Mouse (Mus musculus) heart, embryonic 15.5 days (tissue): ENCODE data around the gene Inafm1. TPM values are rescaled to one million over a fixed set of nuclear protein-coding genes. Genes with fewer than 3 reads are reported as not detected.

Experiments used
- ATAC-seq: fragments of 200-750 bp; cut with Nextera tagmentation; replicated peaks from 2 replicates; pipeline ENCODE4 v1.8.0; 2017; ENCODE audit warnings: low read depth, moderate TSS enrichment; ENCODE audit not compliant: insufficient number of reproducible peaks, insufficient read depth, low FRiP score
- H3K27ac ChIP-seq: fragments of 300-500 bp; sonication (generic); 2 replicates; pipeline ENCODE4 v1.5.1; 2015; ENCODE audit warnings: mild to moderate bottlenecking, inconsistent platforms
- H3K27me3 ChIP-seq: fragments of 300-500 bp; sonication (generic); 2 replicates; pipeline ENCODE4 v1.6.1; 2015; ENCODE audit warnings: inconsistent platforms
- H3K36me3 ChIP-seq: fragments of 300-500 bp; sonication (generic); 2 replicates; pipeline ENCODE4 v1.6.1; 2015; ENCODE audit warnings: mild to moderate bottlenecking, inconsistent platforms
- H3K4me1 ChIP-seq: fragments of 300-500 bp; sonication (generic); replicated peaks from 2 replicates; pipeline ENCODE4 v1.6.1; 2015; ENCODE audit warnings: inconsistent platforms
- H3K4me2 ChIP-seq: fragments of 300-500 bp; sonication (generic); 2 replicates; pipeline ENCODE4 v1.6.1; 2015; ENCODE audit warnings: inconsistent platforms, mild to moderate bottlenecking, moderate library complexity
- H3K4me3 ChIP-seq: fragments of 300-500 bp; sonication (generic); 2 replicates; pipeline ENCODE4 v1.5.1; 2015; ENCODE audit warnings: mild to moderate bottlenecking, inconsistent platforms
- H3K9ac ChIP-seq: fragments of 300-500 bp; sonication (generic); 2 replicates; pipeline ENCODE4 v1.6.1; 2015; ENCODE audit warnings: mild to moderate bottlenecking, inconsistent platforms
- H3K9me3 ChIP-seq: fragments of 300-500 bp; sonication (generic); replicated peaks from 2 replicates; pipeline ENCODE4 v1.6.1; 2016; ENCODE audit warnings: inconsistent platforms
- WGBS: fragments of 180-500 bp; shearing (Covaris S2); methylation state at CpG from one replicate; pipeline ENCODE4 v1.1.7; 2015; ENCODE audit warnings: mixed read lengths; 5-methylcytosine and 5-hydroxymethylcytosine counted together
- polyA plus RNA-seq: library from polyadenylated mRNA; unstranded; fragments of >200 nt; fragmentation: Nextera tagmentation; extraction: Ambion mirVana; gene quantifications from 2 replicates; pipeline ENCODE4 v1.2.1, GENCODE M21; 2015

Gene Inafm1
- 8.8 and 11.1 TPM in 2 replicates for polyA plus RNA-seq

DNA sequence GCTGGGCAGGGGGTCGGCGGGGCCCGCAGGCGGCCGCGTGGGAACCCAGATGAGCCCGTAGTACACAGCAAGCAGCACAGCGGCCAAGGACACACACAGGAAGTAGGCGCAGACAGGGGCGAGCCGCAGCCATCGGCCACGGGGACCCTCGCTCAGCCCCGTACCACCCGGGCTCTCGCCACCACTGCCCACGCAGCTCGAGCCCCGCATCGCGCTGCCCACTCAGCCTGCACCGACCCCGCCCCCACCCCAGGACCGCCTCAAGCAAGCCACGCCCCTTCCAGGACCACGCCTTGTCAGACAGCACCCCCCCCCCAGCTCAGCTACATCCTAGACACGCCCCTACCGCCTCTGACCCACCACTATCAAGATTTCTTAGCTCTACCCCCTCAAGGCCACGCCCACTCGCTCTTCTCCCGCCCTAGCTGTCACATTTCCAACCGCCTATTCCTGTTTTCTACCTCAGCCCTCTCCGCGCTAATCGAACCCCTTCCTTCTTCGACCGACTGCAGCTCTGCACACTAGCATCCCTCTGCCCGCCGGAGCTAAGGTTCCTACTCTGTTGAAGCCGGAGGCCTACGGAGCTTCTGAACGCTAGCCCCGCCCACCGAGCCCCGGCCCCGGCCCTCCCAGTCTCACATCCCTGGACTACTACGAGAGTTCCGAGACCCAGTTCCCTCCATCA lies at the start of gene Inafm1:
Gene Inafm1, minus strand, starts transcription at position 537 of the 685 bp plus-strand sequence.
- Histone ChIP-seq H3K4me3 (peak within 1 kb of the TSS; percentile 89), H3K9me3 (no peaks in the 10 kb centered on the region), H3K4me2 (peak within 1 kb of the TSS; percentile 100), H3K36me3 (peaks cover 29% of the 10 kb centered on the region), H3K4me1 (peaks cover 24% of the 10 kb centered on the region), H3K9ac (peak within 1 kb of the TSS; percentile 82), H3K27ac (peak within 1 kb of the TSS; percentile 90), H3K27me3 (no peaks in the 10 kb centered on the region)
- ATAC-seq, result peak; percentile 87
- 2% methylated on average over 47 of the region's 49 CpGs for WGBS

- no peaks in the 10 kb centered on the region for H3K27me3 ChIP-seq
- H3K9ac ChIP-seq, result no peak overlapping the region
- H3K4me2 ChIP-seq, result no peak overlapping the region
- H3K36me3 ChIP-seq, result peaks cover 10% of the 10 kb centered on the region; the same call in 1 of the 2 replicates
- no peak for ATAC-seq
- H3K27ac ChIP-seq, result no peak overlapping the region
- no peaks in the 10 kb centered on the region for H3K9me3 ChIP-seq
- H3K4me3 ChIP-seq, result no peak overlapping the region
- H3K4me1 ChIP-seq, result no peaks in the 10 kb centered on the region
- WGBS, result 83% methylated on average over 6 of the region's 6 CpGs
Observed at GRCm38 (mm10) chr7:16320479-16320878, 47.1 kb upstream of the Inafm1 start.

GRCm38 (mm10) chr7:16319216-16319615 lies 45.8 kb upstream of the Inafm1 start:
- Histone ChIP-seq H3K4me1 (peaks cover 5% of the 10 kb centered on the region), H3K36me3 (peaks cover 10% of the 10 kb centered on the region; the same call in 1 of the 2 replicates), H3K9ac (no peak overlapping the region), H3K4me3 (no peak overlapping the region), H3K27me3 (no peaks in the 10 kb centered on the region), H3K27ac (no peak overlapping the region), H3K9me3 (no peaks in the 10 kb centered on the region), H3K4me2 (no peak overlapping the region)
- no peak for ATAC-seq
- 87% methylated on average over 4 of the region's 4 CpGs for WGBS

GRCm38 (mm10) chr7:16317094-16317493 lies 43.7 kb upstream of the Inafm1 start:
- Histone ChIP-seq H3K9ac (no peak overlapping the region), H3K27ac (no peak overlapping the region), H3K4me2 (no peak overlapping the region), H3K27me3 (no peaks in the 10 kb centered on the region), H3K36me3 (peaks cover 10% of the 10 kb centered on the region; the same call in 1 of the 2 replicates), H3K9me3 (no peaks in the 10 kb centered on the region), H3K4me3 (no peak overlapping the region), H3K4me1 (peaks cover 24% of the 10 kb centered on the region)
- WGBS, result 73% methylated on average over 14 of the region's 14 CpGs
- ATAC-seq, result no peak

GRCm38 (mm10) chr7:16315222-16315759 lies 41.9 kb upstream of the Inafm1 start:
- Histone ChIP-seq H3K4me3 (no peak overlapping the region), H3K4me1 (peaks cover 42% of the 10 kb centered on the region), H3K4me2 (no peak overlapping the region), H3K9ac (no peak overlapping the region), H3K9me3 (no peaks in the 10 kb centered on the region), H3K36me3 (peaks cover 10% of the 10 kb centered on the region; the same call in 1 of the 2 replicates), H3K27ac (no peak overlapping the region), H3K27me3 (no peaks in the 10 kb centered on the region)
- 56% methylated on average over 4 of the region's 4 CpGs for WGBS
- no peak for ATAC-seq

DNA sequence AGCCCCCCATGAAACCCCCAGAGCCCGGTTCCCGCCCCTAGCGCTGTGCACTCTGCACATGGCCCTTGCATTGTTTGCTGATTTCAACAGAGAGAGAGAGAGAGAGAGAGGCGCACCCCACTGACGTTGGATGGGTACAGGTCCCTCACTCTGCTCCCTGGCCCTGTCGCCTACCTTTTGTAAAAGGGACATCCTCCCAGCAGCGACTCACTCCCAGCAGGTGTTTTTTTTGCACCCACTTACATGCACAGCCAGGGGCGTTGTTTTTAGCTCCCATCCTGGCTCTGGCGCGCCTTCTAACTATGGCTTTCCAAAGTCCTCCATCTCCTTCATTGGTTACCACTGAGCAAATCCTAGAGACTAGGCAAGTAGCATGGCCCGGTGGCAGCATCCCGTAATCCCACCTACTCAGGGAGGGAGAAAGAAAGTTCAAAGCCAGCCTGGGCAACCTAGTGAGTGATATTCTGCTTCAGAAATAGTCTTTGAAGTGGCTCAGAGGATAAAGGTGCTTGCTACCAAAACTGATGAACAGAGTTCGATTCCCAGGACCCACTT lies 40.9 kb upstream of the Inafm1 start:
- Histone ChIP-seq H3K27me3 (no peaks in the 10 kb centered on the region), H3K9ac (peak overlapping the region; percentile 97), H3K4me3 (peak overlapping the region; percentile 95), H3K36me3 (peaks cover 10% of the 10 kb centered on the region; the same call in 1 of the 2 replicates), H3K27ac (peak overlapping the region; percentile 99), H3K4me2 (peak overlapping the region; percentile 87), H3K9me3 (no peaks in the 10 kb centered on the region), H3K4me1 (peaks cover 52% of the 10 kb centered on the region)
- 0 out of 2 replicates have a peak, but pooled peaks have one; percentile 0 for ATAC-seq
- WGBS, result 11% methylated on average over 13 of the region's 13 CpGs

GRCm38 (mm10) chr7:16313481-16314220 lies 40.2 kb upstream of the Inafm1 start:
- Histone ChIP-seq H3K4me1 (peaks cover 58% of the 10 kb centered on the region), H3K27me3 (no peaks in the 10 kb centered on the region)
- peak; percentile 64 for ATAC-seq

GRCm38 (mm10) chr7:16312672-16313311 lies 39.4 kb upstream of the Inafm1 start:
- Histone ChIP-seq H3K4me1 (peaks cover 63% of the 10 kb centered on the region), H3K27ac (peak overlapping the region; percentile 99), H3K9me3 (no peaks in the 10 kb centered on the region), H3K27me3 (no peaks in the 10 kb centered on the region), H3K9ac (peak overlapping the region; percentile 97), H3K4me2 (peak overlapping the region; percentile 87), H3K36me3 (peaks cover 10% of the 10 kb centered on the region; the same call in 1 of the 2 replicates), H3K4me3 (peak overlapping the region; percentile 95)
- under 1% methylated on average over 12 of the region's 12 CpGs for WGBS
- ATAC-seq, result peak; percentile 11; the same call in 1 of the 2 replicates

More at GRCm38 (mm10) chr7:16313481-16314220, 40.2 kb upstream of the Inafm1 start:
- peak overlapping the region; percentile 99 for H3K27ac ChIP-seq
- H3K9me3 ChIP-seq, result no peaks in the 10 kb centered on the region
- H3K4me3 ChIP-seq, result peak overlapping the region; percentile 95
- H3K36me3 ChIP-seq, result peaks cover 10% of the 10 kb centered on the region; the same call in 1 of the 2 replicates
- peak overlapping the region; percentile 97 for H3K9ac ChIP-seq
- under 1% methylated on average over 57 of the region's 66 CpGs for WGBS
- peak overlapping the region; percentile 87 for H3K4me2 ChIP-seq

- WGBS, result 1% methylated on average over 49 of the region's 49 CpGs
- Histone ChIP-seq H3K4me3 (peak overlapping the region; percentile 95), H3K4me1 (peaks cover 63% of the 10 kb centered on the region), H3K27ac (peak overlapping the region; percentile 99), H3K9ac (peak overlapping the region; percentile 97), H3K36me3 (peaks cover 7% of the 10 kb centered on the region; the same call in 1 of the 2 replicates), H3K27me3 (no peaks in the 10 kb centered on the region), H3K9me3 (no peaks in the 10 kb centered on the region), H3K4me2 (peak overlapping the region; percentile 87)
- peak; percentile 11; the same call in 1 of the 2 replicates for ATAC-seq
Observed at GRCm38 (mm10) chr7:16312011-16312671, 38.7 kb upstream of the Inafm1 start.

DNA sequence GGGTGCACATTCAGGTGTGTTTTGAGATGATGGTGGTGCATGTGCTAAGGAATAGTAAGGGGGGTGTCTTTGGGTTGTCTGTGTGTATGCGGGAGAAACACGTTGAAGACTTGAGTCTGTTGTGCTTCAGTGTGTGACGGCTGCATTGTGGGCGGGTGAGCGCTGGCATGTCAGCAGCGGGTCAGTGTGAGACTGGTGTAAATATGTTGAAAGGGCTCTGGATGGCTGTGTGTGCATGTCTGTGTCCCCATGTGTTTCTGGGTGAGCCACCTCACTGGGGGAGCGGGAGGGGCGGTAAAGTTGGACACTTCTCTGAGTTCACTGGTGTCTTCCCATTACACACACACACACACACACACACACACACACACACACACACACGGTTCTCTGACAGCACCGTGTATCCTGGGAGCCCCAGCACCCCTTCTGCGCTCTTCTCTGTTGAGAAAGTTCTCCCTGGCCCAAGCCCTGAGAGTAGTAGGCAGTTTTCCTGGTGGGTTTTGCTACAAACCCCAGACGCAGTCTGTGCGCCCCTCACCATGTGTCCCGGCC lies 38.1 kb upstream of the Inafm1 start:
- H3K9me3 ChIP-seq, result no peaks in the 10 kb centered on the region
- H3K36me3 ChIP-seq, result 0 out of 2 replicates have a peak, but pooled peaks cover 2% of the 10 kb centered on the region
- 2% methylated on average over 14 of the region's 14 CpGs for WGBS
- H3K4me1 ChIP-seq, result peaks cover 63% of the 10 kb centered on the region
- H3K4me3 ChIP-seq, result peak overlapping the region; percentile 95
- peak overlapping the region; percentile 87 for H3K4me2 ChIP-seq
- no peak for ATAC-seq
- H3K27me3 ChIP-seq, result no peaks in the 10 kb centered on the region
- peak overlapping the region; percentile 97 for H3K9ac ChIP-seq
- H3K27ac ChIP-seq, result peak overlapping the region; percentile 99
